Mouse (Mus musculus): Measurements from ENCODE around the gene Cog7.

DNA sequence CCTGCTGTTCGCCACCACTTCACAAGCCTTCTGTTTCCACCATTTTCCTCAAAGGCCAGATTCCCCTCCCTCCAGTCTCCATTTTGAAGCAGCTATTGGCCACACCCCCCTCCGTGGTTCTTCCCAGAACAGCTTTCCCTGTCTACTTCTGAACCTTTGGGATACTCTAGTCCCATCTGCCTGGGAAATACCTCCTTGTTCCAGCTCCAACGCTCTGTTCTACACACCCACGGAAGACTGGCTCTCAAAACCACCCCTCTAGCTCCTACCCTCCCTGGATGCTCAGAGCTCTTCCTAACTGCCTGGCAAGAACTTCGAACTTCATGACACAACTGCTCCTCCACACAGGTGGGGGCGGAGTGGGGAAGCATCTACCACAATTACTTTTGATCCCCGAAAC is 37.5 kb upstream of the Cog7 start:
- TF ChIP-seq POLR2A (IDR thresholded peaks at IDR 0.05; ENCODE audit: low read depth, low read length) = no peak
- TF ChIP-seq CTCF (conservative IDR thresholded peaks at IDR 0.05; ENCODE audit: insufficient read depth, insufficient read length, low read depth, low read length) = no peak

Data from kidney, adult 2 months (tissue).